Mouse (Mus musculus) liver, adult 2 months (tissue): Measurements from ENCODE around the gene Gabbr1.

Experiments
- CTCF ChIP-seq: fragments of 200-500 bp; IDR thresholded peaks from 2 replicates; pipeline ENCODE4 v1.5.1; 2011; ENCODE audit warnings: low read depth, low read length, control low read depth
- POLR2A ChIP-seq: fragments of 200-500 bp; IDR thresholded peaks from 2 replicates; pipeline ENCODE4 v1.6.1; 2011; ENCODE audit warnings: low read length, control low read depth; ENCODE audit not compliant: insufficient read depth; ENCODE audit errors: extremely low read depth

- no peak for TF ChIP-seq CTCF
- TF ChIP-seq POLR2A = no peak
Measured at GRCm38 (mm10) chr17:37062101-37062641, 16.4 kb downstream of the Gabbr1 start.
